Mouse (Mus musculus): ENCODE measurements around the gene Topbp1. TPM values are rescaled to one million over a fixed set of nuclear protein-coding genes. Genes with fewer than 3 reads are reported as not detected.

Topbp1 gene
- total RNA-seq (2014; fragmentation: Nextera tagmentation) (154 and 214 TPM in 2 replicates), total RNA-seq (2017) (211 and 230 TPM in 2 replicates)

GRCm38 (mm10) chr9:103304927-103305326 lies at the start of gene Topbp1, which contains the start of gene 1300017J02Rik:
Topbp1 (plus strand) TSS chr9:103305215.
1300017J02Rik (minus strand) TSS chr9:103305082.
- ATAC-seq (replicated peaks; ENCODE audit: poor library complexity, severe bottlenecking): peak; percentile 97

GRCm38 (mm10) chr9:103265778-103266177 lies 39.2 kb upstream of the Topbp1 start:
- ATAC-seq (replicated peaks; ENCODE audit: poor library complexity, severe bottlenecking): no peak

- no peak for ATAC-seq (replicated peaks; ENCODE audit: poor library complexity, severe bottlenecking)
Measured at GRCm38 (mm10) chr9:103271104-103271503, 33.9 kb upstream of the Topbp1 start.

GRCm38 (mm10) chr9:103274819-103275218 lies 30.2 kb upstream of the Topbp1 start:
- ATAC-seq (replicated peaks; ENCODE audit: poor library complexity, severe bottlenecking): no peak

- no peak for ATAC-seq (replicated peaks; ENCODE audit: poor library complexity, severe bottlenecking)
Measured at GRCm38 (mm10) chr9:103275676-103276075, 29.3 kb upstream of the Topbp1 start.

- ATAC-seq (replicated peaks; ENCODE audit: poor library complexity, severe bottlenecking): no peak
Measured at GRCm38 (mm10) chr9:103276876-103277275, 28.1 kb upstream of the Topbp1 start.

- peak; percentile 42 for ATAC-seq (replicated peaks; ENCODE audit: poor library complexity, severe bottlenecking)
Measured at GRCm38 (mm10) chr9:103286396-103286795, 18.6 kb upstream of the Topbp1 start.

GRCm38 (mm10) chr9:103286901-103287422 lies 18.1 kb upstream of the Topbp1 start:
- ATAC-seq (replicated peaks; ENCODE audit: poor library complexity, severe bottlenecking): no peak

GRCm38 (mm10) chr9:103287840-103288488 lies 17.1 kb upstream of the Topbp1 start:
- ATAC-seq (replicated peaks; ENCODE audit: poor library complexity, severe bottlenecking): no peak

- no peak for ATAC-seq (replicated peaks; ENCODE audit: poor library complexity, severe bottlenecking)
Measured at GRCm38 (mm10) chr9:103288489-103289180, 16.4 kb upstream of the Topbp1 start.

GRCm38 (mm10) chr9:103294507-103294906 lies 10.5 kb upstream of the Topbp1 start:
- ATAC-seq (replicated peaks; ENCODE audit: poor library complexity, severe bottlenecking): no peak

GRCm38 (mm10) chr9:103301086-103301485 lies 3.9 kb upstream of the Topbp1 start:
- no peak for ATAC-seq (replicated peaks; ENCODE audit: poor library complexity, severe bottlenecking)

GRCm38 (mm10) chr9:103302239-103302638 lies 2.8 kb upstream of the Topbp1 start:
- no peak for ATAC-seq (replicated peaks; ENCODE audit: poor library complexity, severe bottlenecking)

GRCm38 (mm10) chr9:103302666-103303065 lies 2.3 kb upstream of the Topbp1 start:
- peak; percentile 57 for ATAC-seq (replicated peaks; ENCODE audit: poor library complexity, severe bottlenecking)

- peak; percentile 31 for ATAC-seq (replicated peaks; ENCODE audit: poor library complexity, severe bottlenecking)
Measured at GRCm38 (mm10) chr9:103305332-103306041, 472 bp downstream of the Topbp1 start.

- no peak for ATAC-seq (replicated peaks; ENCODE audit: poor library complexity, severe bottlenecking)
Measured at GRCm38 (mm10) chr9:103309832-103310231, 4.8 kb downstream of the Topbp1 start.

- no peak for ATAC-seq (replicated peaks; ENCODE audit: poor library complexity, severe bottlenecking)
Measured at GRCm38 (mm10) chr9:103324678-103325077, 19.7 kb downstream of the Topbp1 start.

- ATAC-seq (replicated peaks; ENCODE audit: poor library complexity, severe bottlenecking): no peak
Measured at GRCm38 (mm10) chr9:103326449-103326848, 21.4 kb downstream of the Topbp1 start.

- ATAC-seq (replicated peaks; ENCODE audit: poor library complexity, severe bottlenecking): no peak
Measured at GRCm38 (mm10) chr9:103332663-103333062, 27.6 kb downstream of the Topbp1 start.

- ATAC-seq (replicated peaks; ENCODE audit: poor library complexity, severe bottlenecking): peak; percentile 42; the same call in 1 of the 2 replicates
Measured at GRCm38 (mm10) chr9:103336912-103337311, 31.9 kb downstream of the Topbp1 start.

GRCm38 (mm10) chr9:103347045-103347444 lies 42.0 kb downstream of the Topbp1 start:
- ATAC-seq (replicated peaks; ENCODE audit: poor library complexity, severe bottlenecking): peak; percentile 59
